Mouse (Mus musculus): ENCODE measurements around the gene Smarcal1. TPM values are rescaled to one million over a fixed set of nuclear protein-coding genes. Genes with fewer than 3 reads are reported as not detected.

The Smarcal1 gene
- polyA plus RNA-seq, 1 experiment from 2014 or later = 34.1 TPM

DNA sequence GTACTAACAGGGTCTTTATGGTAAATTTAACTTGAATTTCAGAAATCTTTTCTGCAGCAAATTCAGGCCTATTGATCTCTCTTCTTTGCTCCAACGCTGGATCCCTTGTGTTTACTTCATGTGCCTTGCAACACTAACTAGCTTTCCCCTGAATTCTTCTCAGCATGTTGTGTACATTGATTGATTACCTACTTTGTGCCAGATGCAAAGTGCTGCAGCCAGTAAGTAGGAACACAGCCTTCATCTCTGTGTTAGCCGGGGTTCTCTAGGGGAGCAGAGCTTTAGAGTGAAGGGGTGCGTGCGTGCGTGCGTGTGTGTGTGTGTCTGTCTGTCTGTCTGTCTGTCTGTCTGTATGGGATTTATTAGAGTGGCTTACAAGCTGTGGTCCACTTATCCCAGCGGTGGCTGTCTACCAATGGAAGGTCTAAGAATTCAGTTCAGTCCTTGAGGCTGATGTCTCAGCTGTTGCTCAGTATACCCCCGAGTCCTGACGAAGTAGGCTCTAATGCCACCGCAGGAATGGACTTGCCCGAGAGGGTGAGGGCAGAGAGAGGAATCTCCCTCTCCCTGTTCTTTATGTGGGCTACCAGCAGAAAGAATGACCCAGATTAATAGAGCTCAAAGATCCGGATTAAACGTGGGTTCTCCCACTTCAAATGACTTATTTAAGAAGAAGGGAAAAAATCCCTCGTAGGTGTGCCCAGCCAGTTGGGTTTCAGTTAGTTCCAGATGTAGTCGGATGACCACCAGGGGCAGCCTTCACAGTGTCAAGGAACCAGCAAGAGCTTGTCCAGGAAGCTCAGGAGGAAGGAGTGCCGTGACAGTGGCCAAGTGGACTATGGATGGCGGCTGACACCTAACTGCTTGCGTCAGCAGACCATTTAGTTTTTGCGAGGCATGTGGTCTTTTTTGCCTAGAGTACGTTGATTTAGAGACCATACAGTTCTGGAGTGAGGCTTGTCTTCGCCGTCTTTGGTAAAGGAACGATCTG, 27.1 kb downstream of the Smarcal1 start:
- no peaks in the 10 kb centered on the region for H3K27me3 ChIP-seq (ENCODE audit: control insufficient read depth, insufficient read depth, low read length)
- H3K9me3 ChIP-seq (ENCODE audit: control insufficient read depth, low read length) = no peaks in the 10 kb centered on the region
- no peak overlapping the region for H3K4me3 ChIP-seq (ENCODE audit: low read depth, low read length)
- ATAC-seq (replicated peaks; ENCODE audit: low FRiP score) (no peak), DNase-seq (ENCODE audit: low spot score) (no peak)
- peaks cover 2% of the 10 kb centered on the region; the same call in 1 of the 2 replicates for H3K4me1 ChIP-seq (replicated peaks; ENCODE audit: control insufficient read depth, insufficient read depth, low read length)
- 89% methylated on average over 23 of the region's 23 CpGs for WGBS
- no peak overlapping the region for H3K27ac ChIP-seq (ENCODE audit: low read depth, low read length)
- peaks cover 3% of the 10 kb centered on the region; the same call in 1 of the 2 replicates for H3K36me3 ChIP-seq (ENCODE audit: control insufficient read depth, insufficient read depth, low read length)
- H3K9ac ChIP-seq (ENCODE audit: low read length) = no peak overlapping the region
- H3K4me2 ChIP-seq (ENCODE audit: low read depth, low read length, severe bottlenecking) = no peak overlapping the region

DNA sequence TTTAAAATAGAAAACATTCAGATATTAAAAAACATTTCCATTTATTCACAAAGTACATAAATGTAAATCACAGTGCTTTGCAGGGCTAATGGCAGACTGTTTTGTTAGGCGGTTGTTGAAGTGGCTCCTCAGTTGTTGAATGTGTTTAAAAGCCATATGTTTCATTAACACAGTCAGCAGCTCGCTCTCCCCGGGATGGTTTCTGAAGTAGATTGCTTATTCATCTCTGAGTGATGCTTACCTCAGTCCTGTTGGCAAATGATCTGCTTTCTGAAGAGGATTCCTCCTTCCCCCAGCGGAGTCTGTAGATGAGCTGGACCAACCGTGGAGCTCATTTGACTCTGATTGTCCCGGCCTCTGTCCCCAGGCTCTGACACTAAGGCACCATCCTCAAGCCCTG, 29.1 kb downstream of the Smarcal1 start:
- no peaks in the 10 kb centered on the region for H3K4me1 ChIP-seq (replicated peaks; ENCODE audit: control insufficient read depth, insufficient read depth, low read length)
- H3K36me3 ChIP-seq (ENCODE audit: control insufficient read depth, insufficient read depth, low read length) = peaks cover 6% of the 10 kb centered on the region; the same call in 1 of the 2 replicates

DNA sequence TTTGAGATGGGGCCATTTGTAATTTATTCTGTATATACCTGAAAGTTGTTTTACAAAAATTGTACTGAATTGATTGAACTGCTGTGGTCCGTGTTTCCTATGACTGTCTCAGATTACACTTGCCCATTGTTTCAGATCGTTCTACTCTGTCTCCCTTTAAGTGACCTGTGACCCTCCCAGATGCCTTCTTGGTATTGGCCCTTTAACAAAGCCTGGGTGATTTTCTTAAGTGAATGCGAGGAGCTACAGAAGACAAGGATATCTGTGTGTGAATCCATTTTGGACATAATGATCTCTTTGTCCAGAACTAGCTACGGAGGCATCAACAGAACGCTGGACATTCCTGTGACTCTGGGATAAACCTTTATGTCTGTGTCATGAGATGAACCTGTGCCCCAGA, 52.2 kb downstream of the Smarcal1 start:
- ATAC-seq (replicated peaks; ENCODE audit: low FRiP score) = no peak
- Histone ChIP-seq H3K9ac (ENCODE audit: low read length) (no peak overlapping the region), H3K4me3 (ENCODE audit: low read depth, low read length) (no peak overlapping the region), H3K9me3 (ENCODE audit: control insufficient read depth, low read length) (no peaks in the 10 kb centered on the region), H3K36me3 (ENCODE audit: control insufficient read depth, insufficient read depth, low read length) (no peaks in the 10 kb centered on the region), H3K27me3 (ENCODE audit: control insufficient read depth, insufficient read depth, low read length) (no peaks in the 10 kb centered on the region), H3K27ac (ENCODE audit: low read depth, low read length) (no peak overlapping the region), H3K4me2 (ENCODE audit: low read depth, low read length, severe bottlenecking) (no peak overlapping the region), H3K4me1 (replicated peaks; ENCODE audit: control insufficient read depth, insufficient read depth, low read length) (no peaks in the 10 kb centered on the region)
- WGBS = 27% methylated on average over 5 of the region's 5 CpGs
- no peak for DNase-seq (ENCODE audit: low spot score)

More for the DNA sequence above, 29.1 kb downstream of the Smarcal1 start:
- no peak overlapping the region for H3K4me2 ChIP-seq (ENCODE audit: low read depth, low read length, severe bottlenecking)
- 90% methylated on average over 6 of the region's 6 CpGs for WGBS
- no peaks in the 10 kb centered on the region for H3K9me3 ChIP-seq (ENCODE audit: control insufficient read depth, low read length)
- no peaks in the 10 kb centered on the region for H3K27me3 ChIP-seq (ENCODE audit: control insufficient read depth, insufficient read depth, low read length)
- H3K9ac ChIP-seq (ENCODE audit: low read length) = no peak overlapping the region
- no peak overlapping the region for H3K4me3 ChIP-seq (ENCODE audit: low read depth, low read length)
- DNase-seq (ENCODE audit: low spot score) (no peak), ATAC-seq (replicated peaks; ENCODE audit: low FRiP score) (no peak)
- H3K27ac ChIP-seq (ENCODE audit: low read depth, low read length) = no peak overlapping the region

- Histone ChIP-seq H3K27ac (ENCODE audit: low read depth, low read length) (no peak overlapping the region), H3K9ac (ENCODE audit: low read length) (no peak overlapping the region), H3K36me3 (ENCODE audit: control insufficient read depth, insufficient read depth, low read length) (no peaks in the 10 kb centered on the region), H3K4me2 (ENCODE audit: low read depth, low read length, severe bottlenecking) (peak overlapping the region; percentile 55), H3K27me3 (ENCODE audit: control insufficient read depth, insufficient read depth, low read length) (no peaks in the 10 kb centered on the region), H3K4me1 (replicated peaks; ENCODE audit: control insufficient read depth, insufficient read depth, low read length) (no peaks in the 10 kb centered on the region), H3K9me3 (ENCODE audit: control insufficient read depth, low read length) (no peaks in the 10 kb centered on the region), H3K4me3 (ENCODE audit: low read depth, low read length) (peak overlapping the region; percentile 22)
- peak; percentile 85 for DNase-seq (ENCODE audit: low spot score)
- 39% methylated on average over 49 of the region's 49 CpGs for WGBS
- ATAC-seq (replicated peaks; ENCODE audit: low FRiP score) = no peak; the same call in 1 of the 2 replicates
Observed at GRCm38 (mm10) chr1:72640658-72641410, 57.8 kb downstream of the Smarcal1 start.

GRCm38 (mm10) chr1:72673070-72673469, 90.0 kb downstream of the Smarcal1 start:
- no peak overlapping the region for H3K9ac ChIP-seq (ENCODE audit: low read length)
- H3K27ac ChIP-seq (ENCODE audit: low read depth, low read length) = no peak overlapping the region
- H3K4me3 ChIP-seq (ENCODE audit: low read depth, low read length) = no peak overlapping the region
- no peaks in the 10 kb centered on the region for H3K36me3 ChIP-seq (ENCODE audit: control insufficient read depth, insufficient read depth, low read length)
- 54% methylated on average over 3 of the region's 3 CpGs for WGBS
- DNase-seq (ENCODE audit: low spot score) = no peak
- H3K27me3 ChIP-seq (ENCODE audit: control insufficient read depth, insufficient read depth, low read length) = no peaks in the 10 kb centered on the region
- no peak overlapping the region for H3K4me2 ChIP-seq (ENCODE audit: low read depth, low read length, severe bottlenecking)
- no peak for ATAC-seq (replicated peaks; ENCODE audit: low FRiP score)
- no peaks in the 10 kb centered on the region for H3K4me1 ChIP-seq (replicated peaks; ENCODE audit: control insufficient read depth, insufficient read depth, low read length)
- no peaks in the 10 kb centered on the region for H3K9me3 ChIP-seq (ENCODE audit: control insufficient read depth, low read length)

Other genes starting within 250 kb of the Smarcal1 start
- 0.15 TPM in 2 replicates for gene March4, start 46.3 kb upstream of the Smarcal1 start, polyA plus RNA-seq (2014; fragmentation: Nextera tagmentation; extraction: Ambion mirVana)
- not detected in 2 replicates for gene Ankar, start 117.3 kb downstream of the Smarcal1 start, polyA plus RNA-seq (2014; fragmentation: Nextera tagmentation; extraction: Ambion mirVana)
- gene Rpl37a, start 128.0 kb downstream of the Smarcal1 start, polyA plus RNA-seq (2014; fragmentation: Nextera tagmentation; extraction: Ambion mirVana) = 1,332 and 1,456 TPM in 2 replicates
- 708 and 809 TPM in 2 replicates for gene Igfbp2, start 241.3 kb downstream of the Smarcal1 start, polyA plus RNA-seq (2014; fragmentation: Nextera tagmentation; extraction: Ambion mirVana)